Mouse (Mus musculus): ENCODE results near the gene Fadd. TPM values are rescaled to one million over a fixed set of nuclear protein-coding genes. Genes with fewer than 3 reads are reported as not detected.

The Fadd gene
- 8.3 and 8.6 TPM in 2 replicates for polyA plus RNA-seq (2014; fragmentation: Nextera tagmentation; extraction: Ambion mirVana)

DNA sequence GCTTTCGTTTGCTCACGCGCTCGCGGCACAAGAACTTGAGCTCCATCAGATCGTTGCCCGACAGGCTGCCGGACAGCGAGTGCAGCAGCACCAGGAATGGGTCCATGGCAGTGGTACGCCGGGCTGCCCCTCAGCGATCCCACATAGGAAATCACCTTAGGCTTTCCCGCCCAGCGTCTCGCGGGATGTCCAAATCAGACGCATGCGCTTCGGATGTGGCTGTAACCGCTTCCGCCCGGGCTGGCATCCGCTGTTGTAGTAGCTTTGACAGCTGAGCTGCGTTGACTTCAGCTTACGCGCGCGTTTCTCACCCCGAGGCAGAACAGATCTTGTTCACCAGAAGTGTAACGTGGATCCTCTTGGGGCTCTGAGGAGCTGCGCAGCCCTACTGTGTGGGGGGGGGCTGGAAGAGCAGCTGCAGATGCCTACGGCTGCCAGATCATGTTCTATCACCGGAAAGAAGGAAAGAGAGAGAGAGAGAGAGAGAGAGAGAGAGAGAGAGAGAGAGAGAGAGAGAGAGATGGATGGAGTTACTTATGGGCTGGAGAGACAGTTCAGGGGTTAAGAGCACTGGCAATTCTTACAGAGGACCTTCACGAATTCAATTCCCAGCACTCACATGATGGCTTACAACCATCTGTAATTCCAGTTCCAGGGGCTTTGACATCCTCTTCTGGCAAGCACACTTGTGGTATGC is at the start of gene Fadd:
TSS of gene Fadd (minus strand) at position 180 of the 697 bp plus-strand sequence.
- peak within 1 kb of the TSS; percentile 67 for H3K9ac ChIP-seq (ENCODE audit: low read depth, low read length)
- no peaks in the 10 kb centered on the region; the same call in 1 of the 2 replicates for H3K27me3 ChIP-seq (ENCODE audit: control insufficient read depth, insufficient read depth, low read length)
- no peaks in the 10 kb centered on the region for H3K36me3 ChIP-seq (ENCODE audit: control insufficient read depth, insufficient read depth, low read length)
- no peaks in the 10 kb centered on the region for H3K9me3 ChIP-seq (ENCODE audit: control insufficient read depth, low read length)
- DNase-seq (ENCODE audit: low spot score) (peak; percentile 96), ATAC-seq (ENCODE audit: low FRiP score) (peak; percentile 84)
- peaks cover 6% of the 10 kb centered on the region; the same call in 1 of the 2 replicates for H3K4me1 ChIP-seq (replicated peaks; ENCODE audit: control insufficient read depth, insufficient read depth, low read length)
- H3K27ac ChIP-seq (ENCODE audit: low read depth, low read length): peak within 1 kb of the TSS; percentile 70
- 2% methylated on average over 34 of the region's 34 CpGs for WGBS
- H3K4me3 ChIP-seq (ENCODE audit: low read depth, low read length): peak within 1 kb of the TSS; percentile 69
- peak within 1 kb of the TSS; percentile 62 for H3K4me2 ChIP-seq (replicated peaks; ENCODE audit: low read depth, low read length)

- Histone ChIP-seq H3K4me2 (replicated peaks; ENCODE audit: low read depth, low read length) (no peak overlapping the region), H3K9ac (ENCODE audit: low read depth, low read length) (no peak overlapping the region), H3K9me3 (ENCODE audit: control insufficient read depth, low read length) (no peaks in the 10 kb centered on the region), H3K4me3 (ENCODE audit: low read depth, low read length) (no peak overlapping the region), H3K4me1 (replicated peaks; ENCODE audit: control insufficient read depth, insufficient read depth, low read length) (peaks cover 5% of the 10 kb centered on the region; the same call in 1 of the 2 replicates), H3K27ac (ENCODE audit: low read depth, low read length) (no peak overlapping the region), H3K27me3 (ENCODE audit: control insufficient read depth, insufficient read depth, low read length) (peaks cover 8% of the 10 kb centered on the region), H3K36me3 (ENCODE audit: control insufficient read depth, insufficient read depth, low read length) (no peaks in the 10 kb centered on the region)
- no peak for ATAC-seq (ENCODE audit: low FRiP score)
- WGBS: 87% methylated on average over 3 of the region's 3 CpGs
- no peak for DNase-seq (ENCODE audit: low spot score)
Observed at GRCm38 (mm10) chr7:144630622-144631021, 48.4 kb upstream of the Fadd start.

- 7% methylated on average over 3 of the region's 3 CpGs for WGBS
- ATAC-seq (ENCODE audit: low FRiP score): peak; percentile 90
- Histone ChIP-seq H3K27me3 (ENCODE audit: control insufficient read depth, insufficient read depth, low read length) (peaks cover 5% of the 10 kb centered on the region), H3K36me3 (ENCODE audit: control insufficient read depth, insufficient read depth, low read length) (no peaks in the 10 kb centered on the region), H3K4me3 (ENCODE audit: low read depth, low read length) (no peak overlapping the region), H3K9ac (ENCODE audit: low read depth, low read length) (no peak overlapping the region), H3K27ac (ENCODE audit: low read depth, low read length) (peak overlapping the region; percentile 78), H3K4me1 (replicated peaks; ENCODE audit: control insufficient read depth, insufficient read depth, low read length) (peaks cover 7% of the 10 kb centered on the region), H3K9me3 (ENCODE audit: control insufficient read depth, low read length) (no peaks in the 10 kb centered on the region), H3K4me2 (replicated peaks; ENCODE audit: low read depth, low read length) (no peak overlapping the region)
- DNase-seq (ENCODE audit: low spot score): peak; percentile 77
Observed at GRCm38 (mm10) chr7:144628334-144628915, 46.2 kb upstream of the Fadd start.

DNA sequence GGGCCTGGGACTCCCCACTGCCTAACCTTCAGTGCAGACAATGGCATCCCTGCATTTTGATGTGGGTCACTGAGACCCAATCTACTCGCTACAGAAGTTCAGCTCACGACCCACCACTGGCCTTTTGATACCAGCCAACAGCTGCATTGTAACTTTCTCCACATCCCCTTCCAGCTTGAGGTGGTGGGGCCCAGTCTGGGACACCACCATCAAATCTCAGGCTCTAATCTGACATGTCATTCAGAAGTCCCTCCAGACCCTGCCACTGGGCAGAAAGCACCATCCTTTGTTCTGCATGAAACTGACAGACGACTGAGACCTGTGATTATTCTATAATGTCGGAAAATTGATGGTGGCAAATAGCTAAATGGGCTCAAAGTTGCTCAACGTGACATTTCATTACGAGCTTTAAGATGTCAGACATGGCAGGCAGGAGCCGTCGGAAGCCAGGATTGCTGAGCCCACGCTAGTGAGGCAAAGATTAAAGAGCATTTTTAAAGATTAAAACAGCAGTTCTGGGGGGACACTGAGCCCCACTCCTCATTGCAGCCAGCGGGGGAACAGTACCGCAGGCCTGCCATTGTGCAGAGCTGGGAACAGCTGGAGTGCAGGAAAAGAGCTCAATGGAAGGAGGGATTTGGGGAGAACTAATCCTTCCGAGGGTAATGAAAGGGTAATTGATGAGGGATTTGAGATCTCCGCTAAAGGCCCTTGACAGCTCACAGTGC is 45.5 kb upstream of the Fadd start:
- Histone ChIP-seq H3K36me3 (ENCODE audit: control insufficient read depth, insufficient read depth, low read length) (no peaks in the 10 kb centered on the region), H3K4me1 (replicated peaks; ENCODE audit: control insufficient read depth, insufficient read depth, low read length) (peaks cover 7% of the 10 kb centered on the region), H3K9me3 (ENCODE audit: control insufficient read depth, low read length) (no peaks in the 10 kb centered on the region), H3K4me3 (ENCODE audit: low read depth, low read length) (no peak overlapping the region), H3K4me2 (replicated peaks; ENCODE audit: low read depth, low read length) (no peak overlapping the region), H3K27ac (ENCODE audit: low read depth, low read length) (peak overlapping the region; percentile 78), H3K27me3 (ENCODE audit: control insufficient read depth, insufficient read depth, low read length) (peaks cover 5% of the 10 kb centered on the region), H3K9ac (ENCODE audit: low read depth, low read length) (no peak overlapping the region)
- ATAC-seq (ENCODE audit: low FRiP score): peak; percentile 64
- 15% methylated on average over 13 of the region's 13 CpGs for WGBS
- peak; percentile 53 for DNase-seq (ENCODE audit: low spot score)

DNA sequence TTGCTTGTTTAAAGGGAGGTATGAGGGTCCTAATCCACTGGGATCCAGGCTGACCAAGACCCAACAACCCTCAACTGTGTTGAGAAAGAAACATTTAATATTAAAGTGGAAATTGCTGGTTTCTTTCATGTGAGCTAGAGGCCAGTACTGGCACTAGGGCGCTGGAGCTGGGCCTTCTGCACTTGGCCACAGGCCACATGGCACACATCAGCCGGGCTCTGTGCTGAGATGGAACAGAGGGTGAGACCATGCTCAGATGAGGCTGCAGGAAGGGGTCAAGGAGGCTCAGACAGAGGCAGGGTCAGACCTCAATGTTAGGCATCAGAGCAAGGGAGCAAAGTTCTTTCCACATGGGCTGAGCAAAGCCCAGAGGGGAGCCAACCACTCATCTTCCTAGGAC is 43.8 kb upstream of the Fadd start:
- Histone ChIP-seq H3K27me3 (ENCODE audit: control insufficient read depth, insufficient read depth, low read length) (peaks cover 5% of the 10 kb centered on the region), H3K4me1 (replicated peaks; ENCODE audit: control insufficient read depth, insufficient read depth, low read length) (peaks cover 10% of the 10 kb centered on the region), H3K4me3 (ENCODE audit: low read depth, low read length) (no peak overlapping the region), H3K36me3 (ENCODE audit: control insufficient read depth, insufficient read depth, low read length) (no peaks in the 10 kb centered on the region), H3K27ac (ENCODE audit: low read depth, low read length) (peak overlapping the region; percentile 78; the same call in 1 of the 2 replicates), H3K9ac (ENCODE audit: low read depth, low read length) (no peak overlapping the region), H3K9me3 (ENCODE audit: control insufficient read depth, low read length) (no peaks in the 10 kb centered on the region), H3K4me2 (replicated peaks; ENCODE audit: low read depth, low read length) (no peak overlapping the region)
- no peak for ATAC-seq (ENCODE audit: low FRiP score)
- no peak for DNase-seq (ENCODE audit: low spot score)
- WGBS: 78% methylated on average over 2 of the region's 2 CpGs

GRCm38 (mm10) chr7:144620721-144621681 is 38.7 kb upstream of the Fadd start:
- ATAC-seq (ENCODE audit: low FRiP score): no peak

DNA sequence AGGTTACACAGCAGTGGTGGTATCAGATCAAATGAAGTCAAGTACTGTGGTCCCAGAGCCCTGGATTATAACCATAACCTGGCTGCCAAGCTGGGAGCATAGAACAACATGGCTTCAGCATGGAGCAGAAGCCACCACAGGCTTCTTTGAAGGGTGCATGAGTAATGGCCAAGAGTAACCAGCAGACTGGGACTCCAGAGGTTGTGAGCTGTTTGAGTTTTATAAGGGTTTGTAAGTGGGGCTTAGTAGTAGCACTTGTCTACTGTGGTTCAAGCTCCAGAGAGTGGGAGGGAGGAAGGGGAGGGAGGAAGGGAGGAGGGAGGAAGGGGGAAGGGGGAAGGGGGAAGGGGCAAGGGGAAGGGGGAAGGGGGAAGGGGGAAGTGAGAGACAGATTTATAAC is 38.1 kb upstream of the Fadd start:
- ATAC-seq (ENCODE audit: low FRiP score) (no peak), DNase-seq (ENCODE audit: low spot score) (no peak)
- Histone ChIP-seq H3K36me3 (ENCODE audit: control insufficient read depth, insufficient read depth, low read length) (no peaks in the 10 kb centered on the region), H3K4me3 (ENCODE audit: low read depth, low read length) (no peak overlapping the region), H3K9me3 (ENCODE audit: control insufficient read depth, low read length) (no peaks in the 10 kb centered on the region), H3K9ac (ENCODE audit: low read depth, low read length) (no peak overlapping the region), H3K27me3 (ENCODE audit: control insufficient read depth, insufficient read depth, low read length) (no peaks in the 10 kb centered on the region), H3K27ac (ENCODE audit: low read depth, low read length) (no peak overlapping the region), H3K4me2 (replicated peaks; ENCODE audit: low read depth, low read length) (no peak overlapping the region), H3K4me1 (replicated peaks; ENCODE audit: control insufficient read depth, insufficient read depth, low read length) (peaks cover 5% of the 10 kb centered on the region; the same call in 1 of the 2 replicates)

More at GRCm38 (mm10) chr7:144620721-144621681, 38.7 kb upstream of the Fadd start:
- Histone ChIP-seq H3K36me3 (ENCODE audit: control insufficient read depth, insufficient read depth, low read length) (no peaks in the 10 kb centered on the region), H3K4me1 (replicated peaks; ENCODE audit: control insufficient read depth, insufficient read depth, low read length) (peaks cover 6% of the 10 kb centered on the region; the same call in 1 of the 2 replicates), H3K27me3 (ENCODE audit: control insufficient read depth, insufficient read depth, low read length) (no peaks in the 10 kb centered on the region), H3K4me3 (ENCODE audit: low read depth, low read length) (no peak overlapping the region), H3K9ac (ENCODE audit: low read depth, low read length) (no peak overlapping the region), H3K27ac (ENCODE audit: low read depth, low read length) (no peak overlapping the region), H3K9me3 (ENCODE audit: control insufficient read depth, low read length) (no peaks in the 10 kb centered on the region), H3K4me2 (replicated peaks; ENCODE audit: low read depth, low read length) (no peak overlapping the region)
- WGBS: 77% methylated on average over 22 of the region's 22 CpGs
- DNase-seq (ENCODE audit: low spot score): no peak

GRCm38 (mm10) chr7:144615343-144615742 is 33.1 kb upstream of the Fadd start:
- 81% methylated on average over 6 of the region's 6 CpGs for WGBS
- no peaks in the 10 kb centered on the region for H3K27me3 ChIP-seq (ENCODE audit: control insufficient read depth, insufficient read depth, low read length)

More at GRCm38 (mm10) chr7:144615343-144615742, 33.1 kb upstream of the Fadd start:
- no peak overlapping the region for H3K27ac ChIP-seq (ENCODE audit: low read depth, low read length)
- H3K9ac ChIP-seq (ENCODE audit: low read depth, low read length): no peak overlapping the region
- no peaks in the 10 kb centered on the region for H3K9me3 ChIP-seq (ENCODE audit: control insufficient read depth, low read length)
- no peak overlapping the region for H3K4me2 ChIP-seq (replicated peaks; ENCODE audit: low read depth, low read length)
- H3K4me1 ChIP-seq (replicated peaks; ENCODE audit: control insufficient read depth, insufficient read depth, low read length): no peaks in the 10 kb centered on the region
- ATAC-seq (ENCODE audit: low FRiP score) (no peak), DNase-seq (ENCODE audit: low spot score) (no peak)
- no peak overlapping the region for H3K4me3 ChIP-seq (ENCODE audit: low read depth, low read length)
- H3K36me3 ChIP-seq (ENCODE audit: control insufficient read depth, insufficient read depth, low read length): no peaks in the 10 kb centered on the region
